Mouse (Mus musculus): ENCODE data around the gene Evx1.

Evx1 gene

GRCm38 (mm10) chr6:52276382-52276781, 36.9 kb upstream of the Evx1 start:
- in situ Hi-C loops (cut with MboI; ENCODE audit: low pct_unique_long_range_greater_than_20kb in 1 of 2, low sequenced_read_pairs in 2 of 2, unreplicated experiment in 1 of 2) = no loop called here

- in situ Hi-C loops (cut with MboI; ENCODE audit: low pct_unique_long_range_greater_than_20kb in 1 of 2, low sequenced_read_pairs in 2 of 2, unreplicated experiment in 1 of 2) = no loop called here
Observed at GRCm38 (mm10) chr6:52276920-52277319, 36.4 kb upstream of the Evx1 start.

GRCm38 (mm10) chr6:52281084-52281483, 32.2 kb upstream of the Evx1 start:
- in situ Hi-C loops (cut with MboI; ENCODE audit: low pct_unique_long_range_greater_than_20kb in 1 of 2, low sequenced_read_pairs in 2 of 2, unreplicated experiment in 1 of 2) = no loop called here

- in situ Hi-C loops (cut with MboI; ENCODE audit: low pct_unique_long_range_greater_than_20kb in 1 of 2, low sequenced_read_pairs in 2 of 2, unreplicated experiment in 1 of 2) = no loop called here
Observed at GRCm38 (mm10) chr6:52283896-52284295, 29.4 kb upstream of the Evx1 start.

GRCm38 (mm10) chr6:52290186-52290585, 23.1 kb upstream of the Evx1 start:
- in situ Hi-C loops (cut with MboI; ENCODE audit: low pct_unique_long_range_greater_than_20kb in 1 of 2, low sequenced_read_pairs in 2 of 2, unreplicated experiment in 1 of 2) = no loop called here

- in situ Hi-C loops (cut with MboI; ENCODE audit: low pct_unique_long_range_greater_than_20kb in 1 of 2, low sequenced_read_pairs in 2 of 2, unreplicated experiment in 1 of 2) = no loop called here
Observed at GRCm38 (mm10) chr6:52291021-52291860, 22.1 kb upstream of the Evx1 start.

- in situ Hi-C loops (cut with MboI; ENCODE audit: low pct_unique_long_range_greater_than_20kb in 1 of 2, low sequenced_read_pairs in 2 of 2, unreplicated experiment in 1 of 2) = no loop called here
Observed at GRCm38 (mm10) chr6:52292328-52292727, 21.0 kb upstream of the Evx1 start.

GRCm38 (mm10) chr6:52294616-52295015, 18.7 kb upstream of the Evx1 start:
- in situ Hi-C loops (cut with MboI; ENCODE audit: low pct_unique_long_range_greater_than_20kb in 1 of 2, low sequenced_read_pairs in 2 of 2, unreplicated experiment in 1 of 2) = no loop called here

GRCm38 (mm10) chr6:52298511-52298910, 14.8 kb upstream of the Evx1 start:
- in situ Hi-C loops (cut with MboI; ENCODE audit: low pct_unique_long_range_greater_than_20kb in 1 of 2, low sequenced_read_pairs in 2 of 2, unreplicated experiment in 1 of 2) = no loop called here

- in situ Hi-C loops (cut with MboI; ENCODE audit: low pct_unique_long_range_greater_than_20kb in 1 of 2, low sequenced_read_pairs in 2 of 2, unreplicated experiment in 1 of 2) = no loop called here
Observed at GRCm38 (mm10) chr6:52300806-52301205, 12.5 kb upstream of the Evx1 start.

GRCm38 (mm10) chr6:52303426-52303825, 9.9 kb upstream of the Evx1 start:
- in situ Hi-C loops (cut with MboI; ENCODE audit: low pct_unique_long_range_greater_than_20kb in 1 of 2, low sequenced_read_pairs in 2 of 2, unreplicated experiment in 1 of 2) = no loop called here

GRCm38 (mm10) chr6:52305877-52306389, 7.4 kb upstream of the Evx1 start:
- in situ Hi-C loops (cut with MboI; ENCODE audit: low pct_unique_long_range_greater_than_20kb in 1 of 2, low sequenced_read_pairs in 2 of 2, unreplicated experiment in 1 of 2) = no loop called here

GRCm38 (mm10) chr6:52309766-52310165, 3.5 kb upstream of the Evx1 start:
- in situ Hi-C loops (cut with MboI; ENCODE audit: low pct_unique_long_range_greater_than_20kb in 1 of 2, low sequenced_read_pairs in 2 of 2, unreplicated experiment in 1 of 2) = loop anchor here in 1 of 2 experiments (10.0 kb wide), 1 partner anchor 55 kb away; no protein-coding TSS in a partner anchor

GRCm38 (mm10) chr6:52310366-52310765, 2.9 kb upstream of the Evx1 start:
- in situ Hi-C loops (cut with MboI; ENCODE audit: low pct_unique_long_range_greater_than_20kb in 1 of 2, low sequenced_read_pairs in 2 of 2, unreplicated experiment in 1 of 2) = loop anchor here in 1 of 2 experiments (10.0 kb wide), 1 partner anchor 56 kb away; no protein-coding TSS in a partner anchor

- in situ Hi-C loops (cut with MboI; ENCODE audit: low pct_unique_long_range_greater_than_20kb in 1 of 2, low sequenced_read_pairs in 2 of 2, unreplicated experiment in 1 of 2) = loop anchor here in 1 of 2 experiments (10.0 kb wide), 1 partner anchor 57 kb away; no protein-coding TSS in a partner anchor
Observed at GRCm38 (mm10) chr6:52311661-52312557, 1.4 kb upstream of the Evx1 start.

- in situ Hi-C loops (cut with MboI; ENCODE audit: low pct_unique_long_range_greater_than_20kb in 1 of 2, low sequenced_read_pairs in 2 of 2, unreplicated experiment in 1 of 2) = loop anchor here in 1 of 2 experiments (10.0 kb wide), 1 partner anchor 58 kb away; no protein-coding TSS in a partner anchor
Observed at GRCm38 (mm10) chr6:52312558-52312915, 761 bp upstream of the Evx1 start.

GRCm38 (mm10) chr6:52314304-52315100, 1.2 kb downstream of the Evx1 start:
- in situ Hi-C loops (cut with MboI; ENCODE audit: low pct_unique_long_range_greater_than_20kb in 1 of 2, low sequenced_read_pairs in 2 of 2, unreplicated experiment in 1 of 2) = loop anchor here in 1 of 2 experiments (10.0 kb wide), 1 partner anchor 60 kb away; no protein-coding TSS in a partner anchor

Data from mouse embryonic stem cell (cell line).